In genomic region chr12:98227037-98227436, GRCm38 (mm10) we compare ENCODE assay signal across 28 mouse cellular contexts. TPM values are rescaled to one million over a fixed set of nuclear protein-coding genes. Genes with fewer than 3 reads are reported as not detected.
"Had no signal": no experiment of that assay in that cellular context is flagged by ENCODE, and none has a peak within 500 bp of the region (broad histone marks: within the 10 kb centered on the region; RNA-seq: fewer than 3 reads in every experiment).

No protein-coding gene starts in this region.

- H3K27me3 ChIP-seq: embryonic facial prominence, embryonic 12.5 days; embryonic facial prominence, embryonic 13.5 days; embryonic facial prominence, embryonic 15.5 days; forebrain, embryonic 12.5 days; forebrain, embryonic 13.5 days; forebrain, embryonic 15.5 days had no signal

- ATAC-seq: forebrain, embryonic 13.5 days; forebrain, embryonic 14.5 days; forebrain, embryonic 15.5 days; forebrain, embryonic 16.5 days; forebrain, postnatal 0 days had no signal

- H3K4me2 ChIP-seq: embryonic facial prominence, embryonic 12.5 days; embryonic facial prominence, embryonic 13.5 days; embryonic facial prominence, embryonic 15.5 days; forebrain, embryonic 12.5 days; forebrain, embryonic 13.5 days; forebrain, embryonic 15.5 days had no signal

- H3K4me3 ChIP-seq: embryonic facial prominence, embryonic 10.5 days; embryonic facial prominence, embryonic 12.5 days; embryonic facial prominence, embryonic 13.5 days; embryonic facial prominence, embryonic 15.5 days; erythroblast, embryonic 14.5 days; forebrain, embryonic 10.5 days; forebrain, embryonic 12.5 days; forebrain, embryonic 13.5 days; forebrain, embryonic 15.5 days; gastrocnemius, adult 2 months; heart, adult 2 months had no signal

- H3K4me1 ChIP-seq: embryonic facial prominence, embryonic 10.5 days; embryonic facial prominence, embryonic 12.5 days; embryonic facial prominence, embryonic 13.5 days; embryonic facial prominence, embryonic 15.5 days; forebrain, embryonic 10.5 days; forebrain, embryonic 12.5 days; forebrain, embryonic 13.5 days; forebrain, embryonic 15.5 days had no signal

- H3K9me3 ChIP-seq: embryonic facial prominence, embryonic 10.5 days; embryonic facial prominence, embryonic 12.5 days; embryonic facial prominence, embryonic 13.5 days; embryonic facial prominence, embryonic 15.5 days; forebrain, embryonic 10.5 days; forebrain, embryonic 12.5 days; forebrain, embryonic 13.5 days; forebrain, embryonic 15.5 days had no signal

- DNase-seq: cerebellum, adult 18-20 months; cerebellum, adult 2 months; cerebellum, adult 8-10 months; cerebellum, adult 9-10 months; cerebellum, adult 9-11 months; cerebellum, postnatal 10 days; cerebellum, postnatal 14 days; cerebellum, postnatal 25 days; cerebellum, postnatal 36 days; embryo, embryonic 11 days; forebrain, postnatal 0 days; gastrocnemius, adult 2 months; gastrocnemius, postnatal 10 days; gastrocnemius, postnatal 25 days; gastrocnemius, postnatal 36 days; heart, adult 18-20 months; heart, adult 2 months had no signal

- H3K9ac ChIP-seq: embryonic facial prominence, embryonic 12.5 days; embryonic facial prominence, embryonic 13.5 days; embryonic facial prominence, embryonic 15.5 days; forebrain, embryonic 12.5 days; forebrain, embryonic 13.5 days; forebrain, embryonic 15.5 days; forebrain, postnatal 0 days had no signal

- H3K27ac ChIP-seq: embryonic facial prominence, embryonic 10.5 days; embryonic facial prominence, embryonic 12.5 days; embryonic facial prominence, embryonic 13.5 days; embryonic facial prominence, embryonic 15.5 days; forebrain, embryonic 10.5 days; forebrain, embryonic 12.5 days; forebrain, embryonic 13.5 days; forebrain, embryonic 15.5 days; gastrocnemius, adult 2 months; heart, adult 2 months had no signal

RNA-seq across cellular contexts. Expression of gene Galc, which starts 32.2 kb away (rescaled TPM):
- polyA plus RNA-seq: erythroblast, embryonic 14.5 days had no signal

RNA-seq across cellular contexts. Expression of gene Gpr65, which starts 41.4 kb away (rescaled TPM):
- polyA plus RNA-seq: erythroblast, embryonic 14.5 days; forebrain, embryonic 16.5 days had no signal
